Mouse (Mus musculus): ENCODE results near the gene Tspan31. TPM values are rescaled to one million over a fixed set of nuclear protein-coding genes. Genes with fewer than 3 reads are reported as not detected.
"Not testable (repeated sequence)": the region's sequence is repeated elsewhere in the genome, so short reads cannot be mapped to it uniquely, and the experiment has no call there.

Gene Tspan31
- total RNA-seq, 2 experiments from 2014 or later = 61.6 to 82.5 TPM

DNA sequence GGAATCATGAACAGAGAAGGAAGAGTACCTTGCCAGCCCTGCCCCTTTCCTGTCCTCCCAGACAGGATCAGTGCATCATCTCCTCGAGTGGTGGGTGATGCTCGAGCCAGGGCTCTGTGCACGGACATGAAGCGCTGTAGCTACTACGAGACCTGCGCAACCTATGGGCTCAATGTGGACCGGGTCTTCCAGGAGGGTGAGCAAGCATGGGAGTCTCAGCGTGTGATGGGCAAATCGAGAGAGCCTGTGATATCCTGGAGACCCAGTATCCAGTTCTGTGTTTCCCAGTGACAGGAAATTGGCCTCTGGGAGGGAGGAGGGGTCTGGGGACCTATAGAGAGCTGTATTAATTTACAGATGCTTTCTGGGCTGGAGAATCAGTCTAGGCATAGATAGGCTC lies 15.0 kb upstream of the Tspan31 start:
- ATAC-seq (ENCODE audit: poor library complexity, severe bottlenecking) = no peak

DNA sequence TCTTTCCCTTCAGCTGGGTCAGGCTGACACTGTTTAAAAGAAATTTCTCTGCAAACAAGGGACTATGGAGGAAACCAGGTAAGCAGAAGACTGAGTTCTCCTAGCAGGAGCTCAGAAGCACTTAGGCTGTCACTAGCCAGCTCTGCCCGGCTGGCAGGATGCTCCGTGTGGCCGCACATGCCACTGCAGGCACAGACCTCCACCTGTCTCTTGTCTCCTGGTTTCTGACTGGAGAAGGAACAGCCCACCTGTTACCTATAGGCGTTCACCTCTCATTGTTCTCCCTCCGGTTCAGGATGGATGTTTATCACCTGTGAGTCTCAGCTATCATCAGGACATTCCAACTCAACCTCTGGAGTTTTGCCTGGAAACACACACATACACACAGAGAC lies 13.8 kb upstream of the Tspan31 start:
- no peak for ATAC-seq (ENCODE audit: poor library complexity, severe bottlenecking)

GRCm38 (mm10) chr10:127083292-127083914 lies 13.3 kb upstream of the Tspan31 start:
- ATAC-seq (ENCODE audit: poor library complexity, severe bottlenecking) = 0 out of 2 replicates have a peak, but pooled peaks have one; percentile 15

- no peak for ATAC-seq (ENCODE audit: poor library complexity, severe bottlenecking)
Observed at GRCm38 (mm10) chr10:127081996-127082620, 12.0 kb upstream of the Tspan31 start.

GRCm38 (mm10) chr10:127080901-127081780 lies 11.1 kb upstream of the Tspan31 start:
- no peak for ATAC-seq (ENCODE audit: poor library complexity, severe bottlenecking)

DNA sequence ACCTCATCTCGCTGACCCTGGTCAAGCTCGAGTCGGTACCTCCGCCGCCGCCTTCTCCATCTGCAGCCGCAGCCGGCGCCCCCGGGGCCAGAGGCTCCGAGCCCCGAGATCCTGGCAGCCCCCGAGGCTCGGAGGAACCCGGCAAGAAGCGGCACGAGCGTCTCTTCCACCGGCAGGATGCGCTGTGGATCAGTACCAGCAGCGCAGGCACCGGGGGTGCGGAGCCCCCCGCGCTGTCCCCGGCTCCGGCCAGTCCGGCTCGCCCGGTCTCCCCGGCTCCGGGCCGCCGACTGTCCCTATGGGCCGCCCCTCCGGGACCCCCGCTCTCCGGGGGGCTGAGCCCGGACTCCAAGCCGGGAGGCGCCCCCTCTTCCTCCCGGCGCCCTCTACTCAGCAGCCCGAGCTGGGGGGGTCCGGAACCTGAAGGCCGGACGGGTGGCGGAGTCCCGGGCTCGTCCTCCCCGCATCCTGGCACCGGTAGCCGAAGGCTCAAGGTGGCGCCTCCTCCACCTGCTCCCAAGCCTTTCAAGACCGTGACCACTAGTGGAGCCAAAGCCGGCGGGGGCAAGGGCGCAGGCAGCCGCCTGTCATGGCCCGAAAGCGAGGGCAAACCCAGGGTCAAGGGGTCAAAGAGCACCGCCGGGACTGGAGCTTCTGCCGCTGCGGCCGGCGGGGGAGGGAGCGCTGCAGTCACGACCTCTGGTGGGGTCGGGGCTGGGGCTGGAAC lies 9.8 kb upstream of the Tspan31 start:
- ATAC-seq (ENCODE audit: poor library complexity, severe bottlenecking) = no peak

DNA sequence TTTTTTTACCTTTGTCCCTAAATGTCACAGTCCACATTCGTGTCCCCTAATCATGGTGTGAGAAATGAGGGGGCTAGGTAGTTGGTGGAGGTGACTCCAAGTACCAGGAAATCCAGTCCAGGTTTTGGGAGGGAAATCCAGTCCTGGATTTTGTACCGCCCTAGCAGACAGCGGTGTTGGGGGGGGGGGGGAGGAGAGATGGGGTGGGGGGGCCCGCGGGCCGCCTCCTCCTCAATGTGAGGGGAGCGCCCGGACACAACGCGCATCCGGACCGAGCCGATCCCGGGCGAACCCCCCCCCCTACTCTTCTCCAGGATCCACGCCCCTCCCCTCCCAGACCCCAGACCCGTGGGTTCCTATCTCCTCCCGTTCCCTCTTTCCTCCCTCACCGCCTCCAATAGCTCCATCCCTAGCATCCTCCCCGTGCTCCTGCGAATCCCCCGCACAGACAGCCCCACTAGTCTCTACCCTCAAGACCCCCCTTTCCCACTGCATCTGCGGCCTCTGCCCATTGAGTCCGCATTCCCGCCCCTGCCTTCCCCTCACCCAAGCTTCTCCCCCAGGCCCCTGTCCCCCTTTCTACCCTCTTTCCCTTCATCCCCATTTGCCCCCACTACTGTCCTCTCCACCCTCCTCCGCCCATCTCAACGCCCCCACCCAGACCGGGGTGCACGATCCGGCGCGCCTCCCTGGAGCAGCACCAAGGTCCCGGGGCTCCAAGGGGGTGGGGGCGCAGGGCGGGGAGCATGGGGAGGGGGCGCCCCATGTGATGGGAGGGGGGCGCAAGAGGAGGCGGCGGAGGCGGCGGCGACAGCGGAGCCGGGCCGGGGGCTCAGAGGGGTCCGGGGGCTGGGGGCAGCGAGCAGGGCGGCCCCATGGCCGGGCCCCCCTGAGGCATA lies 8.9 kb upstream of the Tspan31 start:
- ATAC-seq (ENCODE audit: poor library complexity, severe bottlenecking) = no peak

GRCm38 (mm10) chr10:127078001-127078676 lies 8.1 kb upstream of the Tspan31 start:
- ATAC-seq (ENCODE audit: poor library complexity, severe bottlenecking) = no peak

DNA sequence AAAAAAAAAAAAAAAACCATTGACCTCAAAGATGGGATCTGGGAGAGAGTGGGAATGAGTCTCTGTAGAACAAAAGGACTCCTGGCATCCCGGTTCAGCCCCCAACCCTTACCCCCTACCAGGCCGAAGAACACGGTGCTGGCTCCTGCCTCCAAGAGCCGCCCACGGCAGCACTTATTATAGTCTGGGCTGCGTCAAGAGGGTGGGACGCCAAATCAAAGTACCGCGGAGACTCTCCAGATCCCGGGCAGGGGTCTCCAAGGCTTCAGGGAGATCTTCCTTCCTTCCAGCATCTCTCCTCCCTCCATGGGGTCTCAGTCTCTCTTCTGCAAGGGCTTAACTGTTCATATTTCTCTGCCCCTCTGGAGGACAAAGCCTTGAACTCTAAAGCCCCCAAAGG lies 7.5 kb upstream of the Tspan31 start:
- no peak for ATAC-seq (ENCODE audit: poor library complexity, severe bottlenecking)

GRCm38 (mm10) chr10:127076082-127076481 lies 6.0 kb upstream of the Tspan31 start:
- ATAC-seq (ENCODE audit: poor library complexity, severe bottlenecking) = peak; percentile 84

DNA sequence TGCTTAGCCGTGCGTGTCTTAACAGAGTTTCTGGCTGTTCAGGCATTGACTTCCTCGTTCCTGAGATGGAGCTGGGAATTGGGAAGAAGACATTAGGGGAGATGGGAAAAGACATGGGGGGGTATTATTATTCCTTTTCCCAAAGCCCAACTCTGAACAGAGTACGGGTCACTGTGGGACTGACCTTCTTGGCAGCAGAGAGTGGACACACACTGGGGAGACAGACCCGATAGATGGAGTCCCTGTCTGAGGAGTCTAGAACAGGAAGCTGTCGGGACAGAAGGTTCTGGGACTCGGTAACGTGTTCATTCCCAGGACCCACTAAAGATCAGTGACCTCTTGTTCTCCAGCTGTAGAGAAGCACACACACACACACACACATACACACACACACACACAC lies 5.6 kb upstream of the Tspan31 start:
- peak; percentile 27 for ATAC-seq (ENCODE audit: poor library complexity, severe bottlenecking)

- peak; percentile 85 for ATAC-seq (ENCODE audit: poor library complexity, severe bottlenecking)
Observed at GRCm38 (mm10) chr10:127075080-127075479, 5.0 kb upstream of the Tspan31 start, which contains the start of gene Agap2. Gene Agap2 (plus strand): TSS chr10:127075284.

GRCm38 (mm10) chr10:127073981-127074380 lies 3.9 kb upstream of the Tspan31 start:
- no peak for ATAC-seq (ENCODE audit: poor library complexity, severe bottlenecking)

DNA sequence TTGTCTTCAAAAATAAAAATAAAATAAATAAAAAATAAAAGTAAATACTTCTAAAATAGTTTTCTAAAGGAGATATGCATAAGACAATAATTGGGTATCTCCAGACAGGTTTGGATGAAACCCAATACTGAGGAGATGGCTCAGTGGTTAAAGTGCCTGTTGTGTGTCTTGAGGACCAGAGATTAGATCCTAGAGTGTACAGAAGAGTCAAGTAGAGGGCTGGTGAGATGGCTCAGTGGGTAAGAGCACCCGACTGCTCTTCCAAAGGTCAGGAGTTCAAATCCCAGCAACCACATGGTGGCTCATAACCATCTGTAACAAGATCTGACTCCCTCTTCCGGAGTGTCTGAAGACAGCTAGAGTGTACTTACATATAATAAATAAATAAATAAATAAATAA lies 2.9 kb upstream of the Tspan31 start:
- not testable (repeated sequence) for ATAC-seq (ENCODE audit: poor library complexity, severe bottlenecking)

GRCm38 (mm10) chr10:127072270-127072669 lies 2.2 kb upstream of the Tspan31 start:
- ATAC-seq (ENCODE audit: poor library complexity, severe bottlenecking) = not testable (repeated sequence)

- no peak for ATAC-seq (ENCODE audit: poor library complexity, severe bottlenecking)
Observed at GRCm38 (mm10) chr10:127071203-127071602, 1.1 kb upstream of the Tspan31 start.

DNA sequence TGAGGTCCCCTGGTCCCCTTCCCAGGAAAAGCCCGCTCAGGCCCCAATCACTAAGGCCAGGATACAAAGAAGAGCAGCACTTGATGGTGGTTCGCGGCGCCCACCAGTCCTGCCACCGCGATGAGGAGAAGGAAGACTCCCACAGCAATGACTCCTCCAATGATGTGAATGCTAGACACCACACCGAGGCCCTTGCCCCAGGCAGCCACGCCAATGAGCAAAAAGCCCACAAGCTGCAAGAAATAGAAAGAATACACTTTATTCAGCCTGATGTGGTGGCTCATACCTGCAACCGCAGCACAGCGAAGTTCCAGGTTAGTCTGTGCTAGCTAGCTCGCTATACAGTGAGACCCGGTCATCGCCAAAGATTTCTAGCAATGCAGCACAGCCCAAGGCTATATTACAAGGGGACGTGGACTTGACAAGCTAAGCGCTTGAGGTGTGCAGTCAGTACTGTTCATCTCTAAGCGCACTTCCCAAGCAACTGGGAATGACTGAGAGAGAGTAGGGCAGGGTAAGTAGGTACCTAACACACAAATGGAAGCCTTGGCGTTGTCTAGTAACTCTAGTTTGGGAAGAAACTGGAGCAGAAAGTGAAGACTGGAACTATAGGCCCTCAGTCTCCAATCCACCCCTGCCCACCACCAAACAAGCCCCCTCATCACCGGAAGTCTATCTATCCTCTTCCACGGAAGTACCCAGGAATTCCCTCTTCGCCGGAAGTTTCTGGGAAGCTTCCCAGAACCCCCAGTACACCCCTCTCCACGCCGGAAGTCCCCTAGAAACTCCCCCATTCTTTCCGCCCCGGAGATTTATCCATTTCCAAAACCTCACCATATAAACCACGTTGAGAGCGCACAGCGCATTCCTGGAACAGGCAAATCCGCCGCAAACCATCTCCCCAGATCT lies 529 bp downstream of the Tspan31 start:
- 0 out of 2 replicates have a peak, but pooled peaks have one; percentile 9 for ATAC-seq (ENCODE audit: poor library complexity, severe bottlenecking)

DNA sequence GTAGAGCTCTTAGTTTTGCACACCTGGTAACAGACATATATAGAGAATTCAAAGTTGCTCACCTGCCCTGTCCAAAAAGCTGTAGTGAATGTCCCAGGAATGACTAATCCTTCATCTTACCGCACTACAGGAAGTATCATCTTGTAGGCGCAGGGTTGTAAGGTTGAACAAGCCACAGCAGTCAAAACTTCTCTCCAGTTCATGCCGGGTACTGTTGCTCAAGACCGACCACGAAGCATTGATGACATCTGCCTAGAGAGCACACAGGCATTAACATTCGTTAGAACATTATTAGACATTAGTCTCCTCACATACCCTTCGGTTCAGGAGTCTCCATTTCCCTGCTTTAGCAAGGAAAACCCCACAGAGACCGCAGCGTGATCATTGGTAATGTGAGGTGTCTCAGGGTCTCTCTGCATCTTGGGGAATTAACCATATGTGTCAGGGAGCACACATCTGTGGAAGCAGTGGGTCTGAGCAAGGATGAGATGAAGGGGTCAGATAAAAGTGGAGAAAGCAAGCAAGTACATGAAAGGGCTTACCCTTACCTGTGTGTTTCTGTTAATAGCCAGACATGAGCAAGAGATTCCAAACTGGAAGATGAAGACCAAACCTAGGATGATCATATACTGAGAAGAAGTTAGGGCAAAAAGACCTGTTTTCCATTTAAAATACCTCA lies 1.6 kb downstream of the Tspan31 start:
- peak; percentile 20; the same call in 1 of the 2 replicates for ATAC-seq (ENCODE audit: poor library complexity, severe bottlenecking)

Data from megakaryocyte, adult 5-6 weeks (primary cell).